Mouse (Mus musculus) Muller cell, postnatal 12 days (primary cell): ENCODE measurements around the gene Defb22.
A peak's percentile ranks its signal among the peaks of the same experiment; 100 is the strongest.

Experiments
- DNase-seq: peaks from one replicate; pipeline ENCODE4 v3.0.0-alpha.2; 2015; ENCODE audit errors: inconsistent ontology term

Gene Defb22

GRCm38 (mm10) chr2:152439833-152440232, 50.1 kb downstream of the Defb22 start:
- DNase-seq: no peak

- DNase-seq: no peak
These were observed 51.0 kb downstream of the Defb22 start for GRCm38 (mm10) chr2:152438963-152439362.

- DNase-seq: peak; percentile 87
These were observed 52.7 kb downstream of the Defb22 start for GRCm38 (mm10) chr2:152436983-152437860.

GRCm38 (mm10) chr2:152436405-152436901, 53.5 kb downstream of the Defb22 start:
- DNase-seq: no peak
